Mouse (Mus musculus) left cerebral cortex, adult 9 months (tissue): ENCODE results near the gene Foxn1.

Experiments
- DNase-seq, 2 experiments: peaks; one replicate each; pipeline ENCODE4 v3.0.0; 2022; ENCODE audit warnings: low spot score in 2 of 2

Gene Foxn1

DNA sequence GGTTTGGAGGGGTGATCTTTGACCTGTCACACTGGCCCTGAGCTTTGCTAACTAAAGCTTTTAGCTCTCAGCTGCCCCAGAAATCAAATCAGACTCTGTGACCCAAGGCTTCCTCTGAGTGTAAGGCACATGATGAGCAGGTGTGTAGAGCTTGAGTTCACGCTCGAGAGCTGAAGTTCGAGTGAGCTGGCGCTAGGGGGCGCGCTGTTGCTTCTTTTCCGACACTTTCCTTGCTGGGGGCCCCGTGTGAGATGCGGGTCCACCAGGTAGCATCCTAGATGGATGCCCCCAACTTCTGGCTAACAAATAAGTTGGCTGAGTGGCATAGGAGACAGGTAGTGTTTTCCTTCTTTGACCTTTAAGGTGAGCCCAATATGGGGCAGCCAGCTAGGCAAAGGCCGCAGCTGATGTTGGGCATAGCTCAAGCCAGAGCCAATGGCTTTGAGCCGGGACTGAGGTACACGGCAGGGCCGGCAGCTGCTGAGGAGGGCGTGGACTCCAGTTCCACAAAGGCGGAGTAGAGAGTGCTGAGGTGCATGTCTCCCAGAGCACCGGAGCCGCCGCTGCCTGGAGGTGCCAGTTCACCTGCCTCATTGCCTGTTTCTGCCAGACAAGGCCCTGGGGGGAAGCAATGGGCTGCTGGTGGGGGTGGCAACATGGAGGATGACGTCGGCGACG is 27.9 kb downstream of the Foxn1 start:
- no peak for DNase-seq

DNA sequence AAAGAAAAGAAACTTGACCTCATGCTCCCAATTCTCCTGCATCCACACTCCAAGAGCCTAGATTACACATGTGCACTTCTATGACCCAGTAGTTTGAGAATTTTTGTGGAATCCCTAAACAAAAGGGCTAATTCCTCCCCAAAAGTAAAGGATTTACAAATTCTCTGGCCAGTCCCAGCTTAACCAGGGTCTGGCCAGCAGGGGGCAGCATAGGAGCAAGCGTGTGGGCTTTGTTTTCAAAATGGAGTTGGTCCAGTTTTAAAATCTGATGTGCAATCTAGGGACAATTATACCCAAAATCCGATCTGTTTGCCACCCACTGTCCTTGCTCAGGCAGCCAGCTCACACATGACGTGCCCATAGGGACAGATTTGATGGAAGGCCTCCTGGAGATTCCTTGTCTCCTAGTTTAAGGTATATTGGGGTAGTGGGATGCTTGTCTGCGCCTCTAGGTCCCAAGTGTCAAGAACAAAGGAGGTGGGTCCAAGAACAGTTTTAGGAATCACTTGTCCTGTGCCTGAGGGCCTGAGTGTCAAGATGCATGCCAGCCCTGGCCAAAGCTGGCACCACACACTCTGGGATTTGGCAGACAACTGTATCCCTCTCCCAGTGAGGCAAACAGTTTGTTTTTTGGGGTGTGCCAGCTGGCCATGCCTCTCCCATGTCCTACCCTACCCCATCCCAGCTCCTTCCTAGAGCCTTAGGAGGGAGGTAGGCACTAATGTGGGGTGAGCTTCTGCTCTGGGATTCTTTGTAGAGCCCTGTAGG is 30.7 kb downstream of the Foxn1 start:
- DNase-seq, result peak in 1 of 2 experiments; percentile 57

DNA sequence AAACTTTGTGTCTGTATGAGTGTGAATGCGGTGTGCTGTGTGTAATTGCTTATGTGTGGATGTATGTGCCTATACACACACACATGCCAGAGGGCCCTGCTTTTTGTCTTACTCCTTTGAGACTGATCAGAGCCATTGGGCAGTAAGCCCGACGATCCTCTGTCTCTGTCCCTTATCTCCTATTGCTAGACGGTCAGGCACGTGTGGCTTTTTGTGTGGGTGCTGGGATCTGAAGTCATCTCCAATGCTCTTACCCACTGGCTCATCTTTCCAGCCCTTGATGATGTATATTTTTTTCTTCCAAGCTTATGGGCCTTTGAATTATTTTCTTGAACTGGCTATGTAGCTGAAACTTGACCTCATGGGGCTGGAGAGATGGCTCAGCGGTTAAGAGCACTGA is 31.5 kb downstream of the Foxn1 start:
- no peak for DNase-seq

DNA sequence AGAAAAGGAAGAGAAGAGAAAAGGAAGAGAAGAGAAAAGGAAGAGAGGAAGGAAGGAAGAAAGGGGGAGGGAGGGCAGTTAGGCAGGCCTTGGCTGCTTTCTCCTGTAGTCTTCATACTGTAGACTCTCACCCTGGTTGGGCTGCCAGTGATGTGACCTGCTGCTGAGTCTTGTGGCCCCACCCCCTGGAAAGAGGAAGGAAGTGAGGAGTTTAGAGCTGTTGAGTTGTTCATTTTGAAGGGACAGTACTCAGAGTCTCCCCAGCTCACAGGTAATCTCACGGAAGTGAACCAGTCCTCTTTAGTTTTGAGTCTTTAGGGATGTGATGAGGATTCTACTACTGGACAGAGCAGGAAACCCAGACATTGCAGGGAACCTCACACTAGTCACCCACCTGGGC is 33.3 kb downstream of the Foxn1 start:
- no peak for DNase-seq

DNA sequence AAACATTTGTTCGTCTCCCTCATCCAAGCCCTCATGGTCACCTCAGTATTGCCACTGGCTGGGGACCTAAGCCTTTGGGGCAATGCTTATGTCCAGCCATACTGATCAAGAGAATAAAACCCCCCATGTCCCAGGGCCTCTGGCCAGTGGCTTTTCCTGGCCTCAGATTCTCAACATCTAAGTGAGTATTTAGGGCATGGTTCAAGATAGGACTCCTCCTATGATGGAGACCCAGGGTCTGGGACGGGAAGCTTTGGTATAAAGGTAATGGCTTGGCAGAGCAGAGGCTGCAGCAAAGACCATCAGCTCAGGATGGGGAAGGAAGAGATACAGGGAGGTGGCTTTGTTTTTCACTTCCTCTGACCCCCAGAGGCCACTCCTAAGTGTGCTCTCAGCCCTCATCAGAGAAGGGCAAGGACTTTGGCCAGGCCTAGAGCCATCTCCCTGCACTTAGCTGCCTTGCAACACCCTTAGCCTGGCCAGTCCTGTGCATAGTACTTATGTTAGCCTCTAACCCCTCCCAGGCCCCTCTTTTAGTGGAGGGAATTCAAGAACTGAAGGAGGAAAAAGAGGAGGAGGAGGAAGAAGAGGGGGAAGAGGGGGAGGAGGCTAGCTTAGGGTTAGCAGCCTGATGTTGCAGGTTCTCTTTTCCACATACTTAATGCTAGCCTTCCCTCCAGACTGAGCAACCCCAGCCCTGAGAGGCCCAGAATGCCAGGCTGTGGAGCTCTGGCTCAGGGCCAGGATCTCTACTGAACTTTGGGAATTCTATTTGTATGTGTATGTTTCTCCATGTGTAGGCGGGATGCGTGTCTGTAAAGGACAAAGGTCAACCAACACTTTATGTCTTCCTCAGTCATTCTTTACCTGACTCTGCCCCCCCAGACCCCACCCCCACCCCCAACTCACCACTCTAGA is 36.7 kb downstream of the Foxn1 start:
- DNase-seq, result no peak

DNA sequence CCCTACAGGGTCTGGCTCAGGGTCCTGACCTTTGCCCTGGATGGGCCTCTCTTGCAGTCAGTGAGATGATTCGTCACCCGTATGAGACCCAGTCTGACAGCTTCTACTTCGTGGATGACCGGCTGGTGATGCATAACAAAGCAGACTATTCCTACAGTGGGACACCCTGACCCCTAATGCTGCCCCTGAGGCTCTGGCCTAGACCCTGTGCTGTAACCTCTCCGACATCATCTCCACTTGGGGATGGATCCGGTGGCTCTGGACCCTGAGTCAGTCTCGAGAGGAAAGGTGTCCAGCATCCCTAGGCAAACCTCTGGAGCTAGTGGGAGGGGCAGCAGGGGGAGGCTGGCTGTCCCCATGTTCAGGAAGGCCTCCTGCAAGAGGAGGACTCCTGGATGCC is 37.9 kb downstream of the Foxn1 start:
- no peak for DNase-seq

DNA sequence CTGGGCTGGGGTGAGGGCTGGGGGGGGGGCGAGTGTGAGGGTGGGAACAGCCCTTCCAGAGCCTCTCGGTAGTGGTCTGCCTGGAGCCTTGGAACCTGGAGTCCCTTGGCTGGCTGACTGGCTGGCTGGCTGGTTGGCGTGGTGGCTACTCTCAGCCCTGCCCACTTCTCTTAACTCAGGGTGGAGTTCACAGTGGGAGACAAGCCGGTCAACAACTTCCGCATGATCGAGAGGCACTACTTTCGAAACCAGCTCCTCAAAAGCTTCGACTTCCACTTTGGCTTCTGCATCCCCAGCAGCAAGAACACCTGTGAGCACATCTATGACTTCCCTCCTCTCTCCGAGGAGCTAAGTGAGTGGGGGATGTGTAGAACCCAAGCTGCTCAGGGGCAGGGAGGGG is 38.5 kb downstream of the Foxn1 start:
- DNase-seq, result no peak

DNA sequence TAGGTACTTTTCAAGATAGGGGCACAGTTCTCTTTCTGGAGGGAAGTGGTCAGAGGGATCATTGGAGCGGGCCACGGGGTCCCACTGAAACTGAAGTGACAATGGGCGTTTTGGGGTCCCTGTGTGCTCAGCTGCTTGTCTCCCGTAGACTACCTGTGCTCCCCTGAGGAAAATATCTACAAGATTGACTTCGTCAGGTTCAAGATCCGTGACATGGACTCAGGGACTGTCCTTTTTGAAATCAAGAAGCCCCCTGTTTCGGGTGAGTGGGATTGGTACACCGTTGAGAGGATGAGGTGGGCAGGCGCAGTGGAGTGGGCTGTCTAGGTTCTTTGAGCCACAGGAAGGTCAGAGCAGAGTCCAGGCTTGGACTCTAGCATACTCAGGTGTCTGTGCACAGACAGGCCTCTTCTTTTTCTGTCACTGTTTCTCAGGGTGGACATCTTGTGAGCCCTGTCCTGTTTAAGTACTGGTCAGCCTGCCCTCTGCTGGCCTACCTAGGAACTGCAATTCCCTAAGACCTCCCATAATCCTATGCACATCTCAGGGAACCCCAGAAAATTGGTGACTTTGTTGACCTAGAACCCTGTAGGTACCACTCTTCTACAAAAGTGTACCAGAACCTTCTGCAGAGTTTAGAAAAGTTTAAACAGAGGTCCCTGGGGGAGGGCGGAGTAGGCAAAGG is 39.1 kb downstream of the Foxn1 start:
- peak in 1 of 2 experiments; percentile 79 for DNase-seq

DNA sequence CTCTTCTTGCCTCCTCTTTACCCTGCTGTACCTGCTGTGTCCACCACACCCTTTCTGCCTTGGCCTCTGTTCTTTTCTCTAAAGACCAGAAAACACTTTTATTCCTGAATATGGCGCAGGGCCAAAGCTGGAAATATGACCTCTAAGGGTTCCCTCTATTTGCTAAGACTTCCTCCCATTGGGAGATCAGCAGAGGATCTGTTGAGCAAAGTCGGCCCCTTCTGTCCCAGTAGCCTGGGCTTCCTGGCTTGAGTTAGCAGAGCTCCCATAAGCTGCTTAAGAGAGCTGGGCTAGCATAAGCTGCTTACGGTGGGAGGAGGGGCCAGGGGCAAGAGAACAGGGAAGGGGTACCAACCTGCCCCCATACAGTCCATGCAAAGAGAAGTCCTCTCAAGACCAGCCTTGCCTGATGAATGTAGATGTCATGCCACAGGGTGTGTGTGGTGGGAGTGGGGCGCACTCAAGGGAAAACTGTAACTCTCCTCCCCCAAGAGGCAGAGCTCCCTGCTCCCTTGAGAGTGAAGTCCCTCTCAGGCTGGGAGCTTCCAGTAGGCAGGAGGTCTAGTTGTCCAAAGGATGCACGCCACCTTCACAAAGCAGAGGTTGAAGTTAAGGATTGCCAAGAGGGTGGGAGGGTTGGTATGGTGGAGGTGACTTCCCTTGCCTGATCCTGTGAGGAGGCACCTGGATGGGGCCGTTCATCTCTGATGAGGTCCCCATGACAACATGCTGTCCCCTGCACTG is 39.9 kb downstream of the Foxn1 start:
- DNase-seq, result no peak

DNA sequence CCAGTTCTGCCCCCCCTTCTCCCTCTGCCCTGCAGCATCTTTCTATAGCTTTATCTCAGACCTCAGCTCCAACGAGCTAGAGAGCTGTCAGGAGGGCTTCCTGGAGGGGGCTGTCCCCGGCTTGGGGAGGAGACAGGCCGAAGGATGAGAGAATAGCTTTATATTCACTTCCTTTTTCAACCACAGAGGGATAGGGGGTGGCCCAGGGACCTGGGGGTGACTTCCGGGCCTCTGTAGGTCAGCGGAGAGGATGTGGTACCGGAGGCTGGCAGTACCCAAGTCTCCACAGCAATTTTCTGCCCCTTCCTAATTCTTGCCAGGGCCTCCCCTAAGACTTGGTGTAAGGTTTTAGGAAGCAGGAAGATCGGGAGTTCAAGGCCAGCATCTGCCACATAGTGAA is 40.6 kb downstream of the Foxn1 start:
- no peak for DNase-seq

DNA sequence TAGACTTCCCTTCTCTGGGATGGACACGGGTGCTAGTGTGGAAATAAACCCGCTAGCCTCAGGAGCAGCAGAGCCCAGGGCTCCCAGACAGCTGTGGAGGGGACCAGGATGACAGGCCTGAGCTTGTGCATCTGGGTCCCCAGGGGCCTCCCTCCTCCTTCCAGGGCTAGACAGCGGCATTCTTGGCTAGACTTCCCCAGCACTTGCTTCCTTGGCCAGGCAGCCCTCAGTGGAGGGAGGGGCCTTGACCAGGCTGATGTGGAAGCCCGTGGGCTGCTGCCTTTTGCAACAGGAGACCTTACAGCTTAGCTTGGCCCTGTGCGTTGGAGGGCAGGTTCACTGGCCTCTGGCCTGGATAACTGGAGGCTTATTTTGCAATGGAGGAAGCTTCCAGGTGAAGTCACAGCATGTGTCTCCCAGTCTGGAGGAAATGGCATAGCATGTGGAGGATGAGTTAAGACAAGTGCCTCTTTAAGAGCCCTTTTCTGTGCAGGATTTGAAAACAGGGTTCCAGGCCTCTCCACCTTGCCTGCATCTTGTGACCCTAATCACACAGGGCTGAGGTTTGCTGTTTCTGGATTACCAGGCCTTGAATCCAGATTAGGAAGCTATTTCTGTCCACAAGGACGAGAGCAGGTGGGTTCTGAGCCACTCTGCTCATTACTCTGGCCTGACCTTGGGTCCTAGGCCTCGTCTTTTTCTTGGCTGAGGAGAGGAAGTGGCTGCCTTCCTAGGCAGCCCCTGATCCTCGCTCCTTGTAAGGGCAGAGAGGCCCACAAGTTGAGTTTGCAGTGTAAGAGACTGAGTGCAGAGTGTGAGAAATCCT is 41.3 kb downstream of the Foxn1 start:
- no peak for DNase-seq

DNA sequence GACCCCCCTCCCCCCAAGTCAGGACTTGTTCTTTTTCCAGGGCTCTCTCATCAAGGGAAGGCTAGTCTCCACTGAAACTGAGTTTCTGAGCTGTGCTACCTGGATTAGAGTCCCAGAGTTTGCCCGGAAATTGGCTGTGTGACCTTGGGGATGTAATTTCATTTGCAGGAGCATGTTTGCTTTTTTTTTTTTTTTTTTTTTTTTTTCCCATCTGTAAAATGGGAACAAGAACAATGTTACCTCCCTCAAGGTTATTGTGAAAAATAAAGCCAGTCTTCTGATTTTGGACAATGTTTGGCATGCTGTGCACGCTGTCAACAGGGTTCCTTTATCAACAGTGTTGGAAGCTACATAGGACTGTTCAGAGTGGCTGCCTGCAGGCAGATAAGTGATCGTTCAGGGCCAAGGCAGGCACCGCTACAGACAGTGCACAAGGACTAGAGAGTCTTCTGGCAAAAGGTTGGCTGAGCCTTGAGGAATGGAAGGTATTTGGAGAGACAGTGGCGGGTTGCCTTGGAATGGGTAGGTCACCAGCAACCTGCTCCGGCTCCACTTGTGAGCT is 41.9 kb downstream of the Foxn1 start:
- DNase-seq, result no peak

DNA sequence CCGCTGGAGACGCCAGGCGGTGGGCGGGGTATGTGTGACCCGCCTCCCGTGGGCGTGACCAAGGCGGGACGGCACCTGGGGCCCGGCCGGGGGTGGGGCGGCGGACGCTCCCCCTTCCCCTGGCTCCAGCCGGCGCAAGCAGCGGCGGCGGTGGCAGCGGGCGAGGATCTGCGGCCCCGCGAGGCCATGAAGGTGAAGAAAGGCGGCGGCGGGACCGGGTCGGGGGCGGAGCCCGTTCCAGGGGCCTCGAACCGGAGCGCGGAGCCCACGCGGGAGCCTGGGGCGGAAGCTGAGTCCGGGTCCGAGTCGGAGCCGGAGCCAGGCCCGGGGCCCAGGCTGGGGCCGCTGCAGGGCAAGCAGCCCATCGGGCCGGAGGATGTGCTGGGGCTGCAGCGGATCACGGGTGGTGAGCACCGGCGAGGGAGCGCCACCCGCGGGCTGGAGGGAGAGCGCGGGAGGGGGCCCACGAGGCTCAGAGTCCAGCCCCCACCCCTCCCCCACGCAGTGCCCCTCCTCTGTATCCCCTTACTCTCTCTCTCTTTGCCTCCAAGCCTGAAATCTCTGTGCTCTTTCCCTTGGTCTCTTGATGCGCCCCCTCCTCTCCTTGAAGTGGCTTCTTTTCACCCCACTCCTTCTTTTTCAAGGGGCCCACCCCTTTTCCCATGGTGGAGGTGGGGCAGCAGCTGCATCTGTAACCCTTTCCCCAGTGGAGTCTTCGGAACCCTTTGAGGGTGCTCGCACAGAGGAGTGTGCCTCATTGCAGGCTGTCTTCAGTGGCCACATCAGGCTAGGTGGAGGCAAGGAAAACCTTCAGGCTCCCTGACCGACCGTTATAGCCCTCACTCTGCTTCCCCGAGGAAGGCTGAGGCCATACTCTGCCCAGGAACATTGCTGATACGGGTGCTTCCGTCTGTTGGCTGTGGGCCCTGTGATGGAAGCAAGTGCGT is 42.7 kb downstream of the Foxn1 start, which contains the start of gene Unc119:
Gene Unc119, plus strand, starts transcription at position 102 of the 947 bp plus-strand sequence.
- peak in 1 of 2 experiments; percentile 58 for DNase-seq

DNA sequence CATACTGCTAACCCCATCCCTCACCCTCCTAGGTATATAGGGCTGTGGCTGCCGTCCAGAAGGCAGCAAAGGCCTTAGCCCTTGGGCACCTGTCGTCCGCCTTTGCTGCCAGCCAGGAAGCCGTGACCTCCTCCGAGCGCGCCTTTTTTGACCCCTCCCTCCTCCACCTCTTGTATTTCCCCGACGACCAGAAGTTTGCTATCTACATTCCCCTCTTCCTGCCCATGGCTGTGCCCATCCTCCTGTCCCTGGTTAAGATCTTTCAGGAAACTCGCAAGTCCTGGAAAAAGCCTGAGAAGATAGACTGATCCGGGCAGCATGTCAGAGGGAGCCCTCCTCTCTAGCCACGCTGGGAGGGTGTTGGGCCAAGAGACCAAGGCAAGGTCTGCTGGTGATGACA is 44.7 kb downstream of the Foxn1 start:
- DNase-seq, result no peak

DNA sequence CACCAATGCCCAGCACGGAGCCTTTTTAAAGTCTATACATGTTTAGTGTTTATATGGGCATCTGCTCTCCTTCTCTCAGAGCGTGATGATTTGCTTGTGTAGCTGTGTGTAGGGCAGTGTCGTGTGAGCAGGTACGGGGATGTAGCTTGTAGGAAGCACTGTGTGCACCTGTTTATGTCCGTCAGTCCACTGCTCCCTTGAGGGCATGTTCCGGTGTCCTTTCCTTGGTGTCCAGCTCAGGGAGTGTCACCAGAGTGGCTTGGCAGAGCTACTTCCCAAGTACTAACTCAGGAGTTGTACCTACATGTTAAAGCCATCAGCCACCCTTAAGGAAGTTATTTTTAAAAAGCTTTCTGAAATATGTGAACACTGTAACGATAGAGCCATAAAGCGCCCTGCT is 49.3 kb downstream of the Foxn1 start:
- DNase-seq, result no peak

DNA sequence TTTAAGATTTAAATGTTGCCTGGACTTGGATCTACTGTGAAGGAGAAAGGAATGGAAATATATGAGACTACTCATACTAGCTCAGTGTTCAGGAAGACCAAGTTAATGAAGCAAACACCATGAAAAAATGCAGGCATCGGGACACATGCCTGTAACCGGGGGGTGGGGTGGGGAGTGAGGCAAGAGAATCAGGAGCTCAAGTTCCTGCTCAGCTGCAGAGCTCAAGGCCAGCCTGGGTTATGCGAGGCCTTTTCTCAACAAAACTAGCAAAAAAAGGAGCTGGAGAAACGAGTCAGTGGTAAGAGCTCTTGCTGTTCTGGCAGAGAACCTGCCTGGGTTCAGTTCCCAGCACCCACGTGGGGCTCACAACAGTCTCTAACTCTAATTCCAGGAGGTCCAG is 52.4 kb downstream of the Foxn1 start:
- DNase-seq, result no peak

DNA sequence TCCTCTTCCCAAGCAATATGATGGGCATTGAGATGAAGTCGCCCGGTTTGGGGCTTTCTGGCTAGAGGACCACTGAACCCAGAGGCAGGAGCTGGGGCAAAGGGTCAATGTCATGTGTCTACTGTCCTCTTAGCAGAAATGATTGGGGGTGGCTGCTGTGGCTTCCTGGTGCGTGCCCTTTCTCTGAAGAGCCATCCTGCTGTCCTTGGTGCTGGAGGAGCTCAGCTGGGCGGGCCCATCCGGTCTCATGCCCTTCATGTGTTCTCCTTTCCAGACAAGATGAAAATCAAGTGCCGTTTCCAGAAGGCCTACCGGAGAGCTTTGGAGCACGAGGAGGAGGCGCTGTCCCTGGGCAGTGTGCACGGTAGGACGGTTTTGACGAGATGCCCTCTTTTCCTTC is 53.7 kb downstream of the Foxn1 start:
- no peak for DNase-seq

DNA sequence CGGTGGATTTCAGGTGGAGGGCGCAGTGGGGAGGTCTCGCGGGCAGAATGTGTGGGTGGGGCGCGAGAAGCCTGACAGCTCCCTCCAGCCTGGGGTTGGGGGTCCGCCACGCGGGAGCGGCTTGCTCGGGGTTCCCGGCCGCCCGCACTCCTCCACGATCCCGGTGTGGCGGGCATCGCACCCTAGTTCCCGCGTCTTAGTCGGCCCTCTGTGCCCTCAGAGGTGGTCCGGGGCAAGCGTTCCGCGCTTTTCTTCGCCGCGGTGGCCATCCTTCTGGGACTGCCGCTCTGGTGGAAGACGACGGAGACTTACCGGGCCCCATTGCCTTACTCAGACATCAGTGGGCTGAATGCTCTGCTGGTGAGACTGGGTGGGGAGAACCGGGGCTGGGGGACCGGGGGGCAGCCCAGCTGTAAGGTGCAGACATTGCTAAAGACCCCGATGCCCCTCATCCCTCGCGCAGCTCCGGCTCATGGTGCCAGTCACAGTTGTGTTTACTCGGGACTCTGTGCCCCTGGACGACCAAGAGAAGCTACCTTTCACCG is 57.8 kb downstream of the Foxn1 start:
- no peak for DNase-seq
